Mouse (Mus musculus): ENCODE results near the gene Pld2.

Pld2 gene

GRCm38 (mm10) chr11:70539877-70540587, at the start of gene Pld2:
Pld2 (plus strand) TSS chr11:70540064.
- TF ChIP-seq GATA4 (IDR thresholded peaks at IDR 0.05; ENCODE audit: insufficient replicate concordance, low read length) = no peak

GRCm38 (mm10) chr11:70499566-70500475, 40.0 kb upstream of the Pld2 start:
- no peak for TF ChIP-seq GATA4 (IDR thresholded peaks at IDR 0.05; ENCODE audit: insufficient replicate concordance, low read length)

GRCm38 (mm10) chr11:70500476-70500812, 39.4 kb upstream of the Pld2 start:
- no peak for TF ChIP-seq GATA4 (IDR thresholded peaks at IDR 0.05; ENCODE audit: insufficient replicate concordance, low read length)

- TF ChIP-seq GATA4 (IDR thresholded peaks at IDR 0.05; ENCODE audit: insufficient replicate concordance, low read length) = peak; percentile 49; the same call in 1 of the 2 replicates
These were observed 37.8 kb upstream of the Pld2 start for GRCm38 (mm10) chr11:70502018-70502417.

- TF ChIP-seq GATA4 (IDR thresholded peaks at IDR 0.05; ENCODE audit: insufficient replicate concordance, low read length) = no peak
These were observed 34.9 kb upstream of the Pld2 start, which contains the start of gene Tm4sf5 for GRCm38 (mm10) chr11:70504970-70505369. Tm4sf5 (plus strand) TSS chr11:70505244.

- peak; percentile 50; the same call in 1 of the 2 replicates for TF ChIP-seq GATA4 (IDR thresholded peaks at IDR 0.05; ENCODE audit: insufficient replicate concordance, low read length)
These were observed 33.5 kb upstream of the Pld2 start for GRCm38 (mm10) chr11:70506385-70506784.

- TF ChIP-seq GATA4 (IDR thresholded peaks at IDR 0.05; ENCODE audit: insufficient replicate concordance, low read length) = no peak
These were observed 32.8 kb upstream of the Pld2 start for GRCm38 (mm10) chr11:70506962-70507515.

GRCm38 (mm10) chr11:70509753-70510564, 29.9 kb upstream of the Pld2 start:
- TF ChIP-seq GATA4 (IDR thresholded peaks at IDR 0.05; ENCODE audit: insufficient replicate concordance, low read length) = no peak

GRCm38 (mm10) chr11:70511242-70511641, 28.6 kb upstream of the Pld2 start:
- no peak for TF ChIP-seq GATA4 (IDR thresholded peaks at IDR 0.05; ENCODE audit: insufficient replicate concordance, low read length)

GRCm38 (mm10) chr11:70511825-70512224, 28.0 kb upstream of the Pld2 start:
- TF ChIP-seq GATA4 (IDR thresholded peaks at IDR 0.05; ENCODE audit: insufficient replicate concordance, low read length) = no peak

- TF ChIP-seq GATA4 (IDR thresholded peaks at IDR 0.05; ENCODE audit: insufficient replicate concordance, low read length) = no peak
These were observed 27.0 kb upstream of the Pld2 start for GRCm38 (mm10) chr11:70512709-70513342.

- TF ChIP-seq GATA4 (IDR thresholded peaks at IDR 0.05; ENCODE audit: insufficient replicate concordance, low read length) = no peak
These were observed 26.3 kb upstream of the Pld2 start for GRCm38 (mm10) chr11:70513520-70513919.

GRCm38 (mm10) chr11:70514288-70514687, 25.6 kb upstream of the Pld2 start, which contains the start of gene Vmo1:
Vmo1 (minus strand) TSS chr11:70514616.
- no peak for TF ChIP-seq GATA4 (IDR thresholded peaks at IDR 0.05; ENCODE audit: insufficient replicate concordance, low read length)

GRCm38 (mm10) chr11:70516352-70516751, 23.5 kb upstream of the Pld2 start:
- no peak for TF ChIP-seq GATA4 (IDR thresholded peaks at IDR 0.05; ENCODE audit: insufficient replicate concordance, low read length)
